Mouse (Mus musculus): ENCODE data around the gene Runx3.
A peak's percentile ranks its signal among the peaks of the same experiment; 100 is the strongest.
"Not testable (repeated sequence)": the region's sequence is repeated elsewhere in the genome, so short reads cannot be mapped to it uniquely, and the experiment has no call there.

Runx3 gene

DNA sequence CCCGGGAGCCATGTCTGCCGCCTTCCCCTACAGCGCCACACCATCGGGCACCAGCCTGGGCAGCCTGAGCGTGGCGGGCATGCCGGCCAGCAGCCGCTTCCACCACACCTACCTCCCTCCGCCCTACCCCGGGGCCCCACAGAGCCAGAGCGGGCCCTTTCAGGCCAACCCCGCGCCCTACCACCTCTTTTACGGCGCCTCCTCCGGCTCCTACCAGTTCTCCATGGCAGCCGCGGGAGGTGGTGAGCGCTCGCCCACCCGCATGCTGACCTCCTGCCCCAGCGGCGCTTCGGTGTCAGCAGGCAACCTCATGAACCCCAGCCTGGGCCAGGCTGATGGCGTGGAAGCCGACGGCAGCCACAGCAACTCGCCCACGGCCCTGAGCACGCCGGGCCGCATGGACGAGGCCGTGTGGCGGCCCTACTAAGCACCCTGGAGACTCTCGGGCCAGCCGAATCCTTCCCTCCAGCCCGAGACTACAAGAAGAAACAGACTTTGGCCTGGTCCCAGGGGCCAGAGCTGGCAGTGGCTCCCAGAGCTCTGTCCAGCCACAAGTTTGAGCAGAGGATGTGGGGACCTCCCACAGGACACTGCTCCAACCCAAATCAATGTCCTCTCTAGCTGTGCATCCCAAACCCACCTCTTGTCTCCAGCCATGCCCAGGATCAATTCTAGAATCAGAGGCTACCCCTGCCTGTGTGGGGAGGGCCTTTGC is 55.1 kb downstream of the Runx3 start:
- DNase-seq: no peak

DNA sequence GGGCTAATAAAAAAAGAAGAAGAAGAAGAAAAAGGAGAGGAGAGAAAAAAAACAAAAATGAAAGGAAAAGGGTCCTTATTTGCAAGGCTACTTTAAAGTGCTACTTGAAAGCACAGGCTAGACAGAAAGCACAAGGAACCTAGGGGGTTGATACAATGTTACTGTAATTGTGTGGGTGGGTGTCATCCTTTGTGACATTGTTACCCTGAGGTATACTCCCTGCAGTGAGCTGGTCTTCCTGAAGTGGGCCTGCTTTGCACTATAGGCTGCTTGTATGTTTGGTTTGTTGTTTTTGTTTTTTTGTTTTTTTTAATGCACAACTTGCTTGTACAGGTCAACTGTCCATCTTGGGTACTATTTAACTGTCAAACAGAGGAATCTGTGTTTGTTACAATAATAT is 57.1 kb downstream of the Runx3 start:
- no peak for DNase-seq

DNA sequence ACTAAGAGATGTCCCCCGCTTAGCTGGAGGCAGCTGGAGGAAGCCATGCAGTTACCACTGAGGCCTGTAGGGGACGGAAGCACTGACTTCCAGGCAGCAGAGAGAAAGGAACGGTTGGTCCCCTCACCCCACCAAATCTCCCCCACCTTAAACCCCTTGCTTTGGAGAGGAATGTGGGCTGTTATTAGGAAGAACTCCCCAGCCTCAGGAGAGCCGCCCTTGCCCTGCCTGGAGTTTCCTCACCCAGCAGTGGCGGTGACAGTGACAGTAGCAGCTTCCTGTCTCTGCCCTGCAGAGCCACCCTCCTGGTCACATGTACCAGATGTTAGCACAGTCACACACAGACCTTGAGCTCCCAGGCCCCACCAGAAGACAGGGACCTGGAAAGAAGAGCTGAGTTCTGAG is 58.6 kb downstream of the Runx3 start:
- peak in 1 of 2 experiments; percentile 25 for DNase-seq

DNA sequence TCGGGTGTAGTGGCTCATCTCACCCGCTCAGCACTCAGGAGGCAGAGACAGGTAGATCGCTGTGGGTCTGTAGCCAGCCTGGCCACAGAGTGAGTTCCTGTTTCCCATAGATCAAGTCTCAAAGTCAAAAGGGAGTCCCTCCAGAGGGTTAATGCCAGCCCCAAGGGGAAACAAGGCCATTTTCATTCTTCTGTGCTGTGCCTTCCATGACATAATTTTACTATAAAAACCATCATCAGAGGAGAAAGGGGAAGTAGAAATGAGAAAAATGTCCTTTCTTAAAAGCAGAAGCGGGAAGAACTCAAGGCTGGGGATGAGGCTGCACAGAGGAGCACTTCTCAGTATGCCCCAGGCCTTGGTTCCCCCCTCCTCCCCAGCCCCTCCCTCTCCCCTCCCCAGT is 61.4 kb downstream of the Runx3 start:
- no peak for DNase-seq

DNA sequence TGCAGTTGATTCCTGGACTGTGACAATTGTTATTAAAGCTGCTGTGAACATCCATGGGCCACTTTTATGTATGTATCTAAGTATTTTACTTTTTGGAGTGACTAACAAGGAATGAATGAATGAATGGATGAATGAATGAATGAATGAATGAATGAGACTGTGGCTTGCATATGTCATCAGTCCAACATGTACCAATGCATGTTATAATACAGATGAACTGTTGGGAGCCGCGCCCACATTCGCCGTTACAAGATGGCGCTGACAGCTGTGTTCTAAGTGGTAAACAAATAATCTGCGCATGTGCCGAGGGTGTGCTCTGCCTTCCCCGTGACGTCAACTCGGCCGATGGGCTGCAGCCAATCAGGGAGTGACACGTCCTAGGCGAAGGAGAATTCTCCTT is 63.8 kb downstream of the Runx3 start:
- DNase-seq: not testable (repeated sequence)

DNA sequence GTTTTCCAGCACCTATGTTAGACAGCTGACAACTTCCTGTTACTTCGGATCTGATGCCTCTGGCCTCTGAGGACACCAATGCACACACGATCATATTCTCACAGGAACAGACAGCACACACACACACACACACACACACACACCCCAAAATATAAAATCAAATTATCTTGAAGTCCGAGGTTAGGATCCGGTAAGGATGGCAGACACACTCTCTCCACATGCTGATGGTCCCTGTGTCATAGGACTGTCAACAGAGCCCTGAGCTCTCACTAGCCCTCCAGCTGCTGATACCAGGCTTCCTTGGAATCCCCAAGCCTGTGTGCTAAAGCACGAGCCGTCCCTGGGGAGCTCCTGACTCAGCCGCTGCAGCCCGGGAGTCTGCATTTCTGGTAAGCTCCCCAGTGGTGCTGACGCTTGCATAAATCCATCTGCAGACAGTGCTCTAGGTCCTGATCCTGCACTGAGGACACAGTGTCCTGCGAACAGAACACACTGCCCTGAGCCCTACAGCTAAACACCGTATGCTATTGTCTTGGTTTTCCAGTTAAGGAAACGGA is 69.1 kb downstream of the Runx3 start:
- DNase-seq: peak in 1 of 2 experiments; percentile 14

DNA sequence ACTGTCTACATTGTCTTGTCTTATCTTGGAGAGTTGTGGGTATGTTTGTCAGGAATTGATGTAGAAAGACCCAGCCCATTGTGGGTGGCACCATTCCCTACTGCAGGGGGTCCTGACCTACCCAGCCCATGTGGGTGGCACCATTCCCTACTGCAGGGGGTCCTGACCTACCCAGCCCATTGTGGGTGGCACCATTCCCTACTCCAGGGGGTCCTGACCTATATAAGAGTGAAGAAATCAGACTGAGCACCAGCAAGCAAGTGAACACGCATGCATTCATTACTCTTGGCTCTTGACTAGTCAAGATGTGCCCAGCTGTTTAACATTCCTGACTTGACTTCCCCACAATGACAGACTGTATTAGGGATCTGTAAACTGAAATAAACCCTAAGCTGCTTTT is 69.9 kb downstream of the Runx3 start:
- no peak for DNase-seq

DNA sequence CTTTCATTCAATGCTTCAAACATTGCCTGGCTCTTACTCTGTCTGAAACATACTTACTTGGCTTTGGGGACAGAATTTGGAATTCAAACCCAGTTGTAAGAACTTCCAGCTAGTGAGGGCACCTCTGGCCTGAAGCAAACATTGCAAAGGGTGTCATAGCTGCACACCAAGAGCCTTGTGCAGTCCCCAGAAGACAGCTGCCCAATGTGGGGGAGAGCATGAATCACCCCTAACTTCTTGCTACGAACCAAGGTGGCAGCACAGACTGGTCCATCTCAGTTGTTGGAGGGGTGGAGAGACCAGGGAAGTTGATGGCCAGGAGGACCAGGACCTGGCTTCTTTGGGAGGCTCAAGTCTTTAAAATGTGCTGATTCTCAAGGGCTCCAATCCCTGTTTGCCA is 70.7 kb downstream of the Runx3 start:
- no peak for DNase-seq

DNA sequence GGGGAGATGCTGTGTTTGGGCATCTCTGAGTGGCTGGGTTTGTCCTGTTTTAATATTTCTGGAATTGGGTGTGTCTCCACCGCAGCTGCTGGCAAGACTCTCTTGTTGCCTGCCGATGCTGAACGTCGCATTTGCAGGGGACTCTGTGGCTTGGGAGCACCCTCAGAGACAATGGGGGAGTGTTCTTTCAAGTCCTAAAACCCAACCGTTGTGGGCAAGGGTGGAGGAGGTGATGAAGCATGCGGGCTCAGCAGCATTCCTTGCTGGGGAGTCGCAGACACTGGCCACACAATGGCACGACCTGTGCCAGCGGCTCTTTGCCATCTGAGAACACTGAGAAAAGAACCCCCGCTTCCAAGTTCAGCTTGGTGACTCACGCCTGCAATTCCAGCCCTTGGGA is 71.2 kb downstream of the Runx3 start:
- no peak for DNase-seq

DNA sequence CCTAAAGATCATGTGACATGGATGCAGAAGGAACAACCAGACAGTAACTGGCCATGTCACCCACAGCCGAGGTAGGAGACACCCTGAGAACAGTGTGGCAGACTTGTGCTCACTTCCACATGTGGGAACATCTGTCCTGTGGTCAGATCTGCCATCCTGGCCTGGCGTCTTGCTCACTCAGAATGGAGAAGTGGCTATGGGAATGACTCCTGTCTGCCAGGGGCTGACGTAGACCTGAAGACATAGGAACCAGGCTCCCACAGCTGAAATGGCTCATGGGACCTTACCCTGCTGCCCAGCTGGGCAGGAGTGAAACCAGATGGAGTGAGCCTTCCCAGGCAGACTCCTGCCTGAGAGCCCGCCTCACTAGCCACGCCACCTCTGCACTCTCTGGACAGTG is 72.4 kb downstream of the Runx3 start:
- DNase-seq: no peak

DNA sequence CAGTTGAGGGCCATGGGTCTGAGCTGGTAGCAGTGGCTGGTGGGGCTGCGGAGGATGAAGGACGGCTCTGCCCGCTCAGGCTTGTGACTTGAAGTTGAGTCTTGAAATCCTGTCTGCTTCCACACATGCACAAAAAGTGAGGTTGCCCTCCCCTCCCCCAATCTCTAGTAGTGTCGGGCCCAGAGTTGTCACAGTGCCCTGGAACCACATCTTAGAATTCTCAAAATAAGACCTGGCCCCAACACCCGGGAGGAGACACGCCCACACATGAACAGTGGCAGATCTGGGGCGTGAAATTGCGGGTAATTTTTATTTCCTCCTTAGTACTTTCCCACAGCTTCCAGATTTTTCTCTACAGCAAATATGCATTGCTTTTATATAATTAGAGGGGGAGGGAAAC is 77.4 kb downstream of the Runx3 start:
- no peak for DNase-seq

DNA sequence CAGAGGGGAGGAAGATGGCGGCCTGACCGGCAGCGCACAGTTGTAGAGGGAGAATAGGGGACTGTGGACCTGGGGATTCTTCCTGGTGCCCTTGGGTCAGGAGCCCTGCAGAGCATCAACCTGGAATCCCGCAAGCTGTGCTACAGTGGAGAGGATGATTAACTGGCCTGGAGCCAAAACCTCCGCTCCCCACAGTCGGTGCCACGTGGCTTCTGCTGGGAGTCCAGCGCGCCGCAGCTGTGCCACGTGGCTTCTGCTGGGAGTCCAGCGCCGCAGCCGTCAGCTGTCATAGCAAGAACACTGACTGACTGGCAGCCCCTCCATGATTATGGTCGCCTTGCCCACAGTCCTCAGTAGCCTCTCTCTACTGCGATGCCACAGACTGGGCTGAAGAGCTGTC is 81.3 kb downstream of the Runx3 start:
- no peak for DNase-seq

DNA sequence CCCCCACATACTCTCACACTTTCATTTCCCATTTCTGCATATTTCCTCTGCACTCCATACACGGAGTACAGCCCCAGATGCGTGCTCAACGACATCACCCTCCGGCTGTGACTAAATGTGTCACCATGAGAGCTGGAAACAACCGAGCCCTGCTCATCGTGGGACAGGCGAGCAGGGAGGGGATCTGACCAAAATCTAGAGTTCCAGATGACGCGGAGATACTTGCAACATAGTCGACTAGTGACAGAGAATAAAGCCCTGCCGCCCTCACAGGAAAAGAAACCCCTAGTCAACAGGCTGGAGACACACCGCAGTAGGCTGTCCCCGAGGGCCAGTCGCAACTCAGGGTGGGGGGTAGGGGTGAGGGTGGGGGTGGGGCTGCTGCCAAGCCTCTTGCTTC is 82.8 kb downstream of the Runx3 start:
- DNase-seq: no peak

DNA sequence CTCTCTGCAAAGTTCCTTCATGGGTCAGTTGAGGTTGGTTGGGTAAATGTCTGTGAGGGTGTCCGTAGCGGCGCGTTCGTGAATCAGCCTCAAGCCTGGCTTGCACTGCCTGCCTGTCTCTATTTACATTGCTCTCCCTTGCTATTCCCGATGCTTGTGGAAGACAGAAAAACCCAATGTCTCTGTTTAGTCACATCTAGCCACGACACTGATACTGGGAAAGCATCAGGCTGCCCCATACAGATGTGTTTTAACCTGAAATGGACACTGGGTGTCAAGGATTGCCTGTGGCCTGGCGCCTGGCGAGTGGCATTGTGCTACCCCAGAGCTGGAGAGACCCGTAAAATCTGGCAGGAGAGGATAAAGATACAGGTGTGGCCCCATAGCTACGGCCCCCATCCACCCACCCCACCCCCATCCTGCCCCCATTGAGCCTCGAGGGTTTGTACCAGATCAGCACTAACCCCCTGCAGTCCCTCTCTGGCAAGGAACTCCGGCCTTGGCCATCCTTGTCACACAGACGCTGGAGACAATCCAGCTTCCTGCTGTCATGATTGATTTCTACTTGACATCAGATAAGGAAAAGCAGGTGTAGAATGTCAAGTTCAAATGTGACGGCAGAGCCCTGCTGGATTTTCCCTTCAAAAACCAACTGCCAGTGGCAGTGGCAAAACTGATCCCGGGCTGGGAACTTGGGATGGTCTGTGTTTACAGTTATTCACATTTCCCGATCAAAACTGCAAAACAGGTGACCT is 83.5 kb downstream of the Runx3 start:
- no peak for DNase-seq

DNA sequence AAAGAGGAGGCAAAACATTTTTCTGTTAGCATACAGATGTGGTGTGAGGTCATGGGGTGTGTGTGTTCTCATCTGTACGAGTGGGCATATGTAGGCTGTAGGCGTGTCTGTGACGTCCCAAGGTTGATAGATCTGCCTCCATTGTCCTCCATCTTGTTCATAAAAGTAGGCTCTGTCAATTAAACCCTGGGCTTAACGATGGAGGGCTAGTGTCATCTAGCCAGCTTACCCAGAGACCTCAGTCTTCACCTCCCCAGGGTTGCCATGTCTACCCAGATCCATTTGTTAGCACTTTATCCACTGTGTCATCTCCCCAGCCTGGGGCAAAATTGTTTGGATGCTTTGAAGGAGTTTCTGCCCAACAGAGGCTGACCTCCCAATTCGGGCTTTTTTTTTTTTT is 84.2 kb downstream of the Runx3 start:
- no peak for DNase-seq

DNA sequence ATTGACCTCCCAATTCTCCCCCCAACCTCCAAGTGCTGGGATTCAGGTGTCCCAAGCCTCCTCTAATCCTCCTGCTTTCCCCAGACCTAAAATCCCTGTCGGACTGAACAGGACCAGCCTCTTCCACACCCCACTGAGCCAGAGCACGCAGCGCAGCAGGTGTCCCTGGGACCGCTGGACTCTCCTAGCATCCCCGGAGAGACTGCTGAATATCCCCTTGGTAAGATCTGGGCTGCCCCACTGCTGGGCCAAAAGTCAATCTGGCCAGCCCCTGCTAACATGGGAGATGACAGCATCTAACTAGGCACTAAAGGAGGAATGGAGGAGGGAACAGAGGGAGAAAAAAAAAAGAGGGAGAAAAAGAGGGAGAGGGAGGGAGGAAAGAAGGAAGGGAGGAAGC is 84.8 kb downstream of the Runx3 start:
- DNase-seq: no peak

DNA sequence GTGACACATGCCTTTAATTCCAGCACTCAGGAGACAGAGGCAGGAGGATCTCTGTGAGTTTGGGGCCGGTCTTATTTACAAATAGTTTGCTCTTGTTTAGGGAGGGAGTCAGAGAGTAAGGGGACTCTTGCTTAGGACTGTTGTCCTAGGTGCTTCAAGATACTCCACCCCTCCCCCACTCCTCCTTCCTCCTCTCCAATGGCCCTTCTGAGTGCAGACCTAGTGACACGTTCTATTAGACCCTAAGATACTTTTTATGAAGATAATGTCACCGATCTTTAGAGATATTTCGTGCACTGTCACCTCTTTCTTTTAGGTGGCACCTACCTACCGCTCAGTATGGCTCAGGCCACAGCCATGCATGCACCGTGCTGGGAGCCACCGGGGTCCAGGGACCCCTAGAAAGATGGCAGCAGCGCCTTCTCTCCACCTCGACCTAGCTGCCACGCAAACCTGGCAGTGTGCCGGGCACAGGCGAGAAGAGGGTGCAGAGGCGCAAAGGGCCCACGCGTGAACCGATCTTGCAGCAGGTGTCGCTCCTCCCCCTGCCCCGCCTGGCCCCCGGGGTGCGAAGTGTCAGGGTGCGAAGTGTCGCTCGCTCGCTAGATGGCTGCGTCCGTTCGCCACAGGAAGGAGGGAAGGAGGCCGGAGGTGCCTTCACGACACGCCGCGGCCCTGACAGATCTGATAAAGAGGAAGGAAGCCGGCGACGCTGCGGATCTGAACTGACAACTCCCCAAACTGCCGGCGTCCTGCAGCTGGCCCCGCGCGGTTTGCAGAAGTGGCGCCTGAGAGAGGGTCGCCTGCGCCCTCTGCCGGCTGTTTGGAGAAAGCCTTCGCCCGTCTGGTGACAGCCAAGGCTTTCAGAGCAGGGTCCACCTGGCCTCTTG is 85.5 kb downstream of the Runx3 start:
- DNase-seq: peak; percentile 81 to 88

DNA sequence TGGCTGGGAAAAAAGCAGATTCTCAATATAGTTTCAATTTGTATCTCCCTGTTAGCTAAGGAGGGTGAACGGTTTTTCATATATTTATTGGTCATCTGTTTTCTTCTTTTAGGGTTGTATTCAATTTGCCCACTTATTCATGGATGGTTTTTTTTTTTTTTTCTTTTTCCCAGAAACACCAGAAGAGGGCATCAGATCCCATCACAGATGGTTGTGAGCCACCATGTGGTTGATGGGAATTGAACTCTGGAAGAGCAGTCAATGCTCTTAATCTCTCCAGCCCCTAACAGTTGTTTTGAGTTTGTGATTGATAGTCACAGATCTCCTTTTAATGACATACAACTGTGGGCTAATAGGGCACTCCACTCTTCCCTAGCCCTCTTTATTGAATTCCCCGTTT is 89.4 kb downstream of the Runx3 start:
- no peak for DNase-seq

DNA sequence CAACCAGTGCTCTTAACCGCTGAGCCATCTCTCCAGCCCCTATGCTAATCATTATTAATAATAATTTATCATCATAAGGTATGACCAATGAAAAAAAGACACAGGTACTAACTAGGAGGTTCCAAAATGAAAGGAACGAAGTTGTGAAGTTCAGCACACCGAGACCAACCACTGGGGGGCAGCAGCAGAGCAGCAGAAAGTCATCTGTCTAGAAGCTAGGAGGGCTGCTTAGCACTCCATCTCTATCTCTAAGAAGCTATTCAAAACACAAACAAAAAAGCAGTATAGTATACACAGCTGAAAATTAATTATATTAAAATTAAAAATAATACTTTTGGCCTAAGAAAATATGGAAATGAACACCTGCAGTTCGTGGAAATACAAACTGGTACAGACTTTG is 99.2 kb downstream of the Runx3 start:
- DNase-seq: peak; percentile 73 to 86

DNA sequence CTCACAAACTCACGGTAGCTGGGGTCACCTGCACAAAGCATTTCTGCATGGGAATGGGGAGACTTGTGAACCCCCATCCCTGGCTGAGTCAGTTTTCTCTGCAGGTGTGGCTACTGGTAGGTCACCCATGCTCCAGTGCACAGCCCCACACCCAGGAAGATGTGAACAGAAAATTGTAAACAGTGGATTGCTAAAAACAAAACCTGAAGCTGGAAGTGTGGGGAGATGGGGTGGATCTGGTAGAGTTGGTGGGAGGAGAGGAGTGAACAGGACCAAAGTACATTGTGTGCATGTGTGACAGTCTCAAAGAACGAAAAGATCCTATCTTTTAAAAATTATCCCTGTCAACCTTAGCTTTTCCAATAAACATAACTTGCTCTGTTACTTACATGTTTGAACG is 100.2 kb downstream of the Runx3 start:
- DNase-seq: no peak

DNA sequence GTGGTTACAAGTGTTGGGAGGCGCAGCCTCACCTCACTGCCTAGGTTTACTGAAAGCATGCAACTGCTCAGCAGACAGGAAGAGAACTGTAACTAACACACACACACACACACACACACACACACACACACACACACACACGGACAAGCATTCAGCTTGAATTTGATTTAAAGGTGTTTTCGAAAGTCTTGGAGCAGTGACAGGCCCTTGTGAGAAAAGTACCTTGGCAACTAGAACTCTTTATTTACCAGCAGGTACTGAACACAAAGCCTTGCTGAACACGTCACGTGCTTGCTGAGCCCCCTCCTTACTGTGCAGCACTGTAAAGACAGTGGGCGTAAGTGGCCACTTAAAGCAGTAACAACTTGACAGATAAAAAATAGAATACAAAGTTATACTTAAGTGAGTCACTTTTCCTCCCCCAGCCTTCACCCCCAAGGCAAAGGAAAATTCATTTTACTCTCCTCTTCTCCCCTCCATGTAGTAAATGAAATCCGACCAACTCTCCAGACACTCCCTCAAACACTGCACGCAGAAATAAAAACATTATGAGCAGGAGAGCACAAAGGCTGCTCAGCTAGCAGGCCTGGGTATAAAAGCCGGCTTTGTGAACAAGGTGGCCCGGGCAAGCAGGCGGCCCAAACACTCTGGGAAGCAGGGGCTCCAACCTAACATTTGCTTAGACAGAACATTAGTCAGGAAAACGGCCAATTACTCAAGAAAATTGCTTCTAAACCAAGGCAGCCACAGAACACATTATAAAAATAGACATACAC is 101.4 kb downstream of the Runx3 start:
- DNase-seq: no peak

DNA sequence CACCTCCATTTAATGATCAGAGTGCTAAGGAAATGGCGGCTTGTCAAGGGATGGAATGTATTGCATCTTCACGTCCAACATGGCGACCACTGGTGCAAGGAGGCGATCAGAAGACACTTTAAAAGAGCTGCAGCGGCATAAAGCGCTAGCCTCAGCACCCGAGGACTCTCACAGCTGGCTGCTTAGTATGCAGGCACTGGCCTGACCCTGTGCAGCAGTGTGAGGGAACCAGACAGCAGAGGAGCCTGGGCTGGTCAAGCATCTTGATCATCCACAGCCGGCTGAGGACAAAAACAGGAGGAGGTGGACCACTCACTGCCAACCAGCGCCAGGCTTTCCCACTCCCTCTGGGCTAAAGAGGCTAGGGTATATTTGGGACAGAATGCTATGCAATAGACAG is 103.4 kb downstream of the Runx3 start:
- no peak for DNase-seq
